Mouse (Mus musculus): ENCODE results near the gene Kirrel. TPM values are rescaled to one million over a fixed set of nuclear protein-coding genes. Genes with fewer than 3 reads are reported as not detected.

Gene Kirrel
- polyA plus RNA-seq, 1 experiment from 2014 or later: 13.2 TPM

- H3K9ac ChIP-seq (ENCODE audit: low read length): peak overlapping the region; percentile 90
- peak overlapping the region; percentile 93 for H3K4me2 ChIP-seq (ENCODE audit: low read depth, low read length)
- no peaks in the 10 kb centered on the region for H3K9me3 ChIP-seq (ENCODE audit: control insufficient read depth, low read length)
- whole genome bisulfite sequencing: 43% methylated on average over 11 of the region's 13 CpGs
- peak overlapping the region; percentile 71 for H3K4me3 ChIP-seq (ENCODE audit: low read length)
- H3K36me3 ChIP-seq (ENCODE audit: control insufficient read depth, insufficient read depth, low read length): no peaks in the 10 kb centered on the region
- no peaks in the 10 kb centered on the region for H3K27me3 ChIP-seq (ENCODE audit: control insufficient read depth, insufficient read depth, low read depth, low read length)
- no peak for ATAC-seq (ENCODE audit: low read depth)
- peaks cover 44% of the 10 kb centered on the region for H3K4me1 ChIP-seq (replicated peaks; ENCODE audit: control insufficient read depth, insufficient read depth, low read length)
- peak overlapping the region; percentile 25 for H3K27ac ChIP-seq (ENCODE audit: low read length)
These were observed 3.1 kb downstream of the Kirrel start for GRCm38 (mm10) chr3:87171201-87172100.

GRCm38 (mm10) chr3:87169402-87170015 lies 5.0 kb downstream of the Kirrel start:
- peaks cover 51% of the 10 kb centered on the region for H3K4me1 ChIP-seq (replicated peaks; ENCODE audit: control insufficient read depth, insufficient read depth, low read length)

GRCm38 (mm10) chr3:87168756-87169155 lies 5.8 kb downstream of the Kirrel start:
- no peak for ATAC-seq (ENCODE audit: low read depth)
- 36% methylated on average over 7 of the region's 7 CpGs for WGBS
- no peak overlapping the region for H3K27ac ChIP-seq (ENCODE audit: low read length)
- no peaks in the 10 kb centered on the region for H3K27me3 ChIP-seq (ENCODE audit: control insufficient read depth, insufficient read depth, low read depth, low read length)
- no peak overlapping the region for H3K4me2 ChIP-seq (ENCODE audit: low read depth, low read length)
- H3K9ac ChIP-seq (ENCODE audit: low read length): no peak overlapping the region
- H3K4me3 ChIP-seq (ENCODE audit: low read length): no peak overlapping the region
- H3K4me1 ChIP-seq (replicated peaks; ENCODE audit: control insufficient read depth, insufficient read depth, low read length): peaks cover 56% of the 10 kb centered on the region
- H3K36me3 ChIP-seq (ENCODE audit: control insufficient read depth, insufficient read depth, low read length): no peaks in the 10 kb centered on the region; the same call in 1 of the 2 replicates
- no peaks in the 10 kb centered on the region for H3K9me3 ChIP-seq (ENCODE audit: control insufficient read depth, low read length)

More at GRCm38 (mm10) chr3:87169402-87170015, 5.0 kb downstream of the Kirrel start:
- Histone ChIP-seq H3K4me2 (ENCODE audit: low read depth, low read length) (no peak overlapping the region), H3K27ac (ENCODE audit: low read length) (no peak overlapping the region), H3K36me3 (ENCODE audit: control insufficient read depth, insufficient read depth, low read length) (no peaks in the 10 kb centered on the region), H3K4me3 (ENCODE audit: low read length) (no peak overlapping the region), H3K9ac (ENCODE audit: low read length) (no peak overlapping the region), H3K9me3 (ENCODE audit: control insufficient read depth, low read length) (no peaks in the 10 kb centered on the region), H3K27me3 (ENCODE audit: control insufficient read depth, insufficient read depth, low read depth, low read length) (no peaks in the 10 kb centered on the region)
- no peak for ATAC-seq (ENCODE audit: low read depth)
- WGBS: 45% methylated on average over 5 of the region's 5 CpGs

- H3K4me3 ChIP-seq (ENCODE audit: low read length): no peak overlapping the region
- H3K4me1 ChIP-seq (replicated peaks; ENCODE audit: control insufficient read depth, insufficient read depth, low read length): peaks cover 58% of the 10 kb centered on the region
- no peak overlapping the region for H3K27ac ChIP-seq (ENCODE audit: low read length)
- ATAC-seq (ENCODE audit: low read depth): no peak
- H3K9me3 ChIP-seq (ENCODE audit: control insufficient read depth, low read length): no peaks in the 10 kb centered on the region
- no peak overlapping the region for H3K4me2 ChIP-seq (ENCODE audit: low read depth, low read length)
- H3K36me3 ChIP-seq (ENCODE audit: control insufficient read depth, insufficient read depth, low read length): no peaks in the 10 kb centered on the region; the same call in 1 of the 2 replicates
- WGBS: 68% methylated on average over 6 of the region's 6 CpGs
- H3K9ac ChIP-seq (ENCODE audit: low read length): no peak overlapping the region
- H3K27me3 ChIP-seq (ENCODE audit: control insufficient read depth, insufficient read depth, low read depth, low read length): no peaks in the 10 kb centered on the region
These were observed 6.9 kb downstream of the Kirrel start for GRCm38 (mm10) chr3:87167621-87168020.

GRCm38 (mm10) chr3:87165291-87165881 lies 9.2 kb downstream of the Kirrel start:
- peaks cover 49% of the 10 kb centered on the region for H3K4me1 ChIP-seq (replicated peaks; ENCODE audit: control insufficient read depth, insufficient read depth, low read length)
- no peak overlapping the region for H3K9ac ChIP-seq (ENCODE audit: low read length)
- no peak overlapping the region for H3K4me3 ChIP-seq (ENCODE audit: low read length)
- no peak overlapping the region for H3K4me2 ChIP-seq (ENCODE audit: low read depth, low read length)
- peak; percentile 52 for ATAC-seq (ENCODE audit: low read depth)
- no peaks in the 10 kb centered on the region for H3K9me3 ChIP-seq (ENCODE audit: control insufficient read depth, low read length)
- H3K27ac ChIP-seq (ENCODE audit: low read length): peak overlapping the region; percentile 71
- no peaks in the 10 kb centered on the region; the same call in 1 of the 2 replicates for H3K36me3 ChIP-seq (ENCODE audit: control insufficient read depth, insufficient read depth, low read length)
- no peaks in the 10 kb centered on the region for H3K27me3 ChIP-seq (ENCODE audit: control insufficient read depth, insufficient read depth, low read depth, low read length)
- 20% methylated on average over 8 of the region's 8 CpGs for WGBS

GRCm38 (mm10) chr3:87164099-87164815 lies 10.3 kb downstream of the Kirrel start:
- Histone ChIP-seq H3K27me3 (ENCODE audit: control insufficient read depth, insufficient read depth, low read depth, low read length) (no peaks in the 10 kb centered on the region), H3K4me1 (replicated peaks; ENCODE audit: control insufficient read depth, insufficient read depth, low read length) (peaks cover 42% of the 10 kb centered on the region), H3K4me2 (ENCODE audit: low read depth, low read length) (no peak overlapping the region), H3K4me3 (ENCODE audit: low read length) (no peak overlapping the region), H3K36me3 (ENCODE audit: control insufficient read depth, insufficient read depth, low read length) (no peaks in the 10 kb centered on the region; the same call in 1 of the 2 replicates), H3K9me3 (ENCODE audit: control insufficient read depth, low read length) (no peaks in the 10 kb centered on the region), H3K9ac (ENCODE audit: low read length) (no peak overlapping the region), H3K27ac (ENCODE audit: low read length) (peak overlapping the region; percentile 51)
- ATAC-seq (ENCODE audit: low read depth): no peak
- 67% methylated on average over 6 of the region's 6 CpGs for WGBS

GRCm38 (mm10) chr3:87163116-87163515 lies 11.4 kb downstream of the Kirrel start:
- H3K9ac ChIP-seq (ENCODE audit: low read length): no peak overlapping the region
- H3K36me3 ChIP-seq (ENCODE audit: control insufficient read depth, insufficient read depth, low read length): no peaks in the 10 kb centered on the region; the same call in 1 of the 2 replicates
- no peaks in the 10 kb centered on the region for H3K27me3 ChIP-seq (ENCODE audit: control insufficient read depth, insufficient read depth, low read depth, low read length)
- no peak for ATAC-seq (ENCODE audit: low read depth)
- H3K9me3 ChIP-seq (ENCODE audit: control insufficient read depth, low read length): no peaks in the 10 kb centered on the region
- H3K4me1 ChIP-seq (replicated peaks; ENCODE audit: control insufficient read depth, insufficient read depth, low read length): peaks cover 46% of the 10 kb centered on the region
- H3K4me2 ChIP-seq (ENCODE audit: low read depth, low read length): no peak overlapping the region
- 59% methylated on average over 4 of the region's 4 CpGs for WGBS
- H3K27ac ChIP-seq (ENCODE audit: low read length): no peak overlapping the region
- H3K4me3 ChIP-seq (ENCODE audit: low read length): no peak overlapping the region

GRCm38 (mm10) chr3:87162380-87162779 lies 12.2 kb downstream of the Kirrel start:
- no peaks in the 10 kb centered on the region; the same call in 1 of the 2 replicates for H3K36me3 ChIP-seq (ENCODE audit: control insufficient read depth, insufficient read depth, low read length)
- peaks cover 53% of the 10 kb centered on the region for H3K4me1 ChIP-seq (replicated peaks; ENCODE audit: control insufficient read depth, insufficient read depth, low read length)
- no peak overlapping the region for H3K4me3 ChIP-seq (ENCODE audit: low read length)
- ATAC-seq (ENCODE audit: low read depth): no peak
- H3K4me2 ChIP-seq (ENCODE audit: low read depth, low read length): no peak overlapping the region
- no peak overlapping the region for H3K9ac ChIP-seq (ENCODE audit: low read length)
- H3K9me3 ChIP-seq (ENCODE audit: control insufficient read depth, low read length): no peaks in the 10 kb centered on the region
- H3K27ac ChIP-seq (ENCODE audit: low read length): no peak overlapping the region
- 70% methylated on average over 5 of the region's 5 CpGs for WGBS
- no peaks in the 10 kb centered on the region for H3K27me3 ChIP-seq (ENCODE audit: control insufficient read depth, insufficient read depth, low read depth, low read length)

Data from lung, embryonic 16.5 days (tissue).